Mouse (Mus musculus) frontal cortex, postnatal 36 days (tissue): Measurements from ENCODE around the gene Bag3.
"Not testable (repeated sequence)": the region's sequence is repeated elsewhere in the genome, so short reads cannot be mapped to it uniquely, and the experiment has no call there.

ENCODE experiments used
- DNase-seq, 2 experiments: peaks; one replicate each; pipeline ENCODE4 v3.0.0; 2022; ENCODE audit warnings: low spot score in 2 of 2

Bag3 gene

DNA sequence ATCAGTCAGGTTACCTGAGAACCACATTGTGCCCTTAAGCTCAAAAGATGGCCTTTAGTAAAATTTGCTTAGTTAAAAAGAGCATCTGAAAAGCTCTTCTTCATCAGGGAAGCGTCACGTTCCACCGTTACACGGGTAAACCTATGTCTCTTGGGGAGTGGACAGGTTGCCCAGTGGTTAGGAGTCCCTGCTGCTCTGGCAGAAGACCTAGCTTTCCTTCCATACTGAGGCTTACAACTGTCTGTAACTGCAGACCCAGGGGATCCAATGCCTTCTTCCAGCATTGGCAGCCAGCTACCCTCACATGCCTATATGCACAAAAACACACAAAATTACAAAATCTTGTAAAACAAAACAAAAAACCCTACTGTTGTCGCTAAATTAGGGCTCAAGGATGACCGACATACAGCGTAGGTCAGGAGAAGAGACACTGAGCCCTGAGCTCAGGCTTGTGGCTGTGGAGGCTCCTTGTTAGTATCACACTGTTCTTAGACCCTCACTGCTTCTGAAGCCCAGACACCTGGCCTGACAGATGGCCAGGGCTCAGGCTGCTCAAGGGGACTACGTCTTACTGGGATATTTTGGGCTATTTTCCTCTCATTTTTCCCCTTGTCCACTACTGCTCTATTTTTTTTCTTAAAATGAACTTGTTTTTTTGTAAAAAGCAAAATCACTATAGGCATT lies 44.3 kb downstream of the Bag3 start:
- no peak for DNase-seq

DNA sequence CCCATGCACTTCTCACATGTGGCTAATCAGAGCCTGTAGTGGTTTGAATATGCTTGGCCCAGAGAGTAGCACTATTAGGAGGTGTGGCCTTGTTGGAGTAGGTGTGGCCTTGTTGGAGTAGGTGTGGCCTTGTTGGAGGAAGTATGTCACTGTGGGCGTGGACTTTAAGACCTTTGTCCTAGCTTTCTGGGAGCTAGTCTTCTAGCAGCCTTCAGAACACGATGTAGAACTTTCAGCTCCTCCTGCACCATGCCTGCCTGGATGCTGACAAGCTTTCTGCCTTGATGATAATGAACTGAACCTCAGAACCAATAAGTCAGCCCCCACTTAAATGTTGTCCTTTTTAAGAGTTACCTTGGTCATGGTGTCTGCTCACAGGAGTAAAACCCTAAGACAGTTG lies 46.0 kb downstream of the Bag3 start:
- DNase-seq: not testable (repeated sequence)

DNA sequence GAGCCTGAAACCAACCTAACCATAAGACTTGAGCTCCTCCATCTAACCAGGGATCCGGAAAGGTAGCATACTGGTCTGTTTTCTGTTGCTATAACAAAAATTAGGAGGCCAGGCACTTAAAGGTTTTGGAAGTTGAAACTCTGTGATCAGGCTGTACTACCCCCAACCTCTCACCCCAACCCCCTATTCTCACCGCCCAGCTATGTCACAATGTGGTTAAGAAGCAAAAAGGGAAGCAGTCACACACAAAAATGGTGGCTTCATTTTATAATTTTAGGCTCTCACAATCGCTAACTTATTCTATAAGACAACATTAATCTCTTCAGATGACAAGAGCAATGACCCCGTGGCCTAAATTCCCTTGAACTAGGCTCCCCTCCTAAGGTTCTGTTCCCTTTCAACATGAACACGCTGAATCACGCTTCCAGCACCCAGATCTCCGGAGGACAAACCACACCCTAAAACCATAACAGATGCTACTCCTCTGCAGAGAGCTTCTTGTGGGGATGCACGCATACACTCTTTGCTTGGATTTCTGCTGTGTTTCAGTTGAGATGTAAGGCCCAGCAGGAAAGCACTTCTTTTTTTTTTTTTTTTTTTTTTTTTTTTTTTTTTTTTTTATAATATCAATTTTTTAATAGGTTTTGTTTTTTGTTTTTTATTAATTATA lies 46.7 kb downstream of the Bag3 start:
- no peak for DNase-seq

DNA sequence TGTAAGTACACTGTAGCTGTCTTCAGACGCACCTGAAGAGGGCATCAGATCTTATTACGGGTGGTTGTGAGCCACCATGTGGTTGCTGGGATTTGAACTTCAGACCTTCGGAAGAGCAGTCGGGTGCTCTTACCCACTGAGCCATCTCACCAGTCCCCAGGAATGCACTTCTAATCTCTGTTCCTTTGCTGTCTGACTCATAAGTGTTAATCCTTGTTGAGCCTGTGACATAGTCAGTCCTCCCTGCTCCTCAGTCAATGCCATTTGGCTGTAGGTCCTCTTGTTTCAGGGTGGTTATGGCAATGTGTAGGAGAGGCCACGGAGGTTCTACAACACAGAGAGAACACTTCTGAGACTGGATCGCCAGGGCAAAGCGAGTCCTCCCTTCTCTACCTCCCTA lies 47.2 kb downstream of the Bag3 start:
- not testable (repeated sequence) for DNase-seq

DNA sequence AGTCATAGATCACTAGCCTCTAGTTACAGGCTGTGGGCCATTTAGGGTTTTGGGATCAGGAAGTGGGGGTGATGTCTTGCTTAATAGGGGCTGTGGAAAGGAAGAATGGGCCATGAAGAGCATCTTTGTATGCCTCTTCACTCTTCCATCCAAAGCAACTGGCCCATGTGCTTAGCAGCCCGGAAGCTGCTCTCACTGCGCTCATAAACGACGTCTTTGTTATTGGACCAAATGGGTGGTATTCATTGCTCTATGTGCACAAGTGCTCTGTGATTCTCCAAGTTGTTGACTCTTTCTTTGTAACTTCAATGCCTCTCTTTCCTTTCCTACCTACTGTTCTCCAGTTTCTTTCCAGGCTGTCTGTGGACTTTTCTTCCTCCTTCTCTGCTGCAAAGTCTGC lies 48.6 kb downstream of the Bag3 start:
- no peak for DNase-seq

DNA sequence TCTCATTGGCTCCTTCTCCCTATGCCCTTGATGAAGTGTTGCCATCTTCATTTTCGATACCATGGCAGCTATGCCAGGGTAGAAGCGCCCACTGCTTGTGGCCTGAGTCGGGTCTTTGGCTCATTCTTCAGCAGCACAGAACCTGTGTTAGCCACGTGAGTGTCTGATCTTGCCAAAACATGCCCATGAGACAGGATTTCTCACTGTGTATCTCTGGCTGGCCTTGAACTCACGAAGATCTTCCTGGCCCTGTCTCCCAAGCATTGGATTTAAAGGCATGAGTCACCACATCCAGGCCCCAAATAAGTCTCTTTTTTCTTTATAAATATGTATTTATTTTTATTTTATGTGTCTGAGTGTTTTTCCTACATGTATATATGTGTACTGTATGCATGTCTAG lies 51.8 kb downstream of the Bag3 start:
- no peak for DNase-seq

DNA sequence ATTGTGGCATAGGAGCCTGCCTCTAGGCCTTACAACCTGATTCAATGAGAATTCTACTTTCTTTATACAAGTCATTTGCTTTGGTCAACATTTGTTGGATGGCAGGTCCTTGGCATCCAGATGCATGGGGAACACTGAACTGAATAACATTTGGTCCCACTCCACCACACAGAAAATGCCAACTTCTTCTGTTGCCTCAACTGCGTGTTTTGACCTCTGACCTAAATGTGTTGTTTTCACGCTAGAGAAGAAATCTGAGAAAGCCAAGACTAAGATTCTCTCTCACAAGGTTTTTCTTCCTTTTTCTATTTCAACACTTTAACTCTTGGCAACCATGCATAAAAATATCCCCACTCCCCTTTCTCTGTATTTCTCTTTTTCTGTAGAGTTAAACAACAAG lies 52.4 kb downstream of the Bag3 start:
- DNase-seq: no peak

DNA sequence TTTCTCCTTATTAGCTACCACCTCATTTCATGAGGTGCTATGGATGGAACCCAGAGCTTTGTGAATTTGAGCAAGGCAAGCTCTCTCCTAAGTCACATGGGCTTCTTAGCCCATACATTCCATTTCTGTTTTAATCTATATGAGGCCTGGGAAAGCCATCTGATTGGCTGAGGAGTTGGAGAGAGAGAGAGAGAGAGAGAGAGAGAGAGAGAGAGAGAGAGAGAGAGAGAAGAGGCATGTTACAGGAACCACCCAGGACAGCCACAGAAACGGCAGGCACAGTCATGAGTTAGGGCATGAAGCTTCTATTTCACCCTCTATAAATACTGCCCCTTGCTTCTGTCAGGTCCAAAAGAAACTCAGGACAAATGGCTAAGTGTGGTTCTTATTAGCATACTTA lies 54.2 kb downstream of the Bag3 start:
- no peak for DNase-seq

DNA sequence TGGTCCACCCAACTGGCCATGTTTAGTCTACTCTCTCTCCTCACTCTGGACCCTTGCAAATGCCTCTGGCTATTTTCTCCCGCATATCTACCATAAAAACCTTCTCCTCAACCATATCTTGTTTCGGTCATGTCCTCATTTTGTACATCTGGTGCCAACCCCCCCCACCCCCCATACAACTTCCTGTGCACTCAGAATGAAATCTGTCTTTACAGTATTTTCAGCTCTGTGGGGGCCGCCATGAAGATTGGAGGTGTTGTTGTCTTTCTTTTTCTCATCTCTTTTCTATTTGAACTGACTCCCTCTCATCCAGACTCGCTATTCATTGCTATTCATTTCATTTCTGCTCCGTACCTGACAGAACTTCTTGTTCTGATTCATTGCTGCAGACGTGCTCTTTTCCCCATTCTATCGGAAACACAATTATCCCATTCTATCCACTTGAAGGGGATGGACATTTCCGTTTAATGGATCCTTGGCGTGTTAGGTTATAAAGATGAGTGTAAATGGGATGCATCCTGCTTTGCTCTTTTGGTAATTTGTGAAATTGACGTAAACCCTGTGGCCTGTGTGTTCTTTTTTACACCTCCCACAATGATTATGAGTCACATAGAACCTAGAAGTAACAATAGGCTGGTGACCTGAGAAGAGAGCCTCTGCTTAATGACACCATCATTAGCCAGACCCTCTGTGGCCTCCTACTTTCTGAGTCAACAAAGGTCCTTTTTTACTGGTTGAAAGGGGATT lies 55.0 kb downstream of the Bag3 start:
- no peak for DNase-seq

DNA sequence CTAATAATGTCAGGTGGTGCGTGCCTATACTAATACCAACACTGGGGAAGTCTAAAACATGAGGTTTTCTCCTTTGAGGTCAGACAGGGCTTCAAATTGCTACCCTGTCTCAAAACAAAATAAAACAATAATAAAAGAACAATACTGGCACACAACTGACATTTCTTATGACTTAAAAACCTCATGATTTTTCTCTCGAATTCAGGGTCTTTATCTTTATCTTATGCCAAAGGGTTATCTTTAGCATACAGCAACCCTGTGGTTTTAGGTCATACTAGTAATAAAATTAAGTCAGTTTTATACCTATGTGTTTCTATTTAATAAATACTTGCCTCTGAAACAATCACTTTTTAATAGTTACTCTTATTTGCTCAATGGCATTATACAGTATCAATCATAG lies 56.0 kb downstream of the Bag3 start:
- no peak for DNase-seq

DNA sequence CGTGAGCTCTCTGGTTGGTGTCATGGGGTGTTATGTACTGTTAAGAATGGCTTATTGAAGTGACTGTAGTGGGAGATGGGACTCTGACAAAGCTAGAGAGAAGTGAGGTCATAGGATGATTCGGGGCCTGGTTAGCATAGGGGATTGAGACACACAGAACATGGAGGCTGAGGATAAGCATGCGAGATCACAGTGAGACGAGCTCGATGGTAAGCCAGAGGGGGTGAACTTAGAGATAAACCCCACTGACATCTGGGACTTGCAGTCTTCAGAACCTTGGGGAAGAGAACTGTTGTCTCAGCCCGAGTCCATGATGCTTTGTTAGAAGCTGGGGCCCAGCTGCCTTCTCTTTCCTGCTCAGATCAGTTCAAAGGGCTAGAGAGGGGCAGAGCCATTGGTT lies 56.9 kb downstream of the Bag3 start:
- no peak for DNase-seq

DNA sequence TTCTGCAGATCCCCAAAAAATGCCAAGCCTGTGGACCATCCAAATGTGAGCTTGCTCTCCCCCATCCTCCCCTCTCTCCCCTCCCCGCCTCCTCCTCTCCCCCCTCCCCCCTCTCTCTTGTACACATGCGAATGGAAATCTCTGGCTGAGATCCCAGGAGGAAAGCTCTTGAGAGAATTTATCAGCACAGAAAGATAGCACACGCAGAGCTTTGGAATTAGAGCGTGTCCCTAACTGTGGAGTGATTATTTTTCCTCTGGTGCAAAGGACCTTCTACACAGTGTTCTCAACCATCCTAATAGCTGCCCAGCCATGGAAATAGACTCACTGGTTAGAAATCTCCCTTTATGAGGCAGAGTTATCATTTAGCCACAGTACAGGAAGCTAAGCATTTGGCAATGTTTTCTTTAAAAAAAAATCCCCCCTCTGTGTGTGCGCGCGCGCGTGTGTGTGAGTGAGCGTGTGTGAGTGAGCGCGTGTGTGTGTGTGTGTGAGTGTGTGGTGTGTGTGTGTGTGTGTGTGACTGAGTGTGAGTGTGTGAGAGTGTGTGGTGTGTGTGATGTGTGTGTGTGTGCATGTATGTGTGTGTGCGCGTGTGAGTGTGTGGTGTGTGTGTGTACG lies 58.6 kb downstream of the Bag3 start:
- no peak for DNase-seq

DNA sequence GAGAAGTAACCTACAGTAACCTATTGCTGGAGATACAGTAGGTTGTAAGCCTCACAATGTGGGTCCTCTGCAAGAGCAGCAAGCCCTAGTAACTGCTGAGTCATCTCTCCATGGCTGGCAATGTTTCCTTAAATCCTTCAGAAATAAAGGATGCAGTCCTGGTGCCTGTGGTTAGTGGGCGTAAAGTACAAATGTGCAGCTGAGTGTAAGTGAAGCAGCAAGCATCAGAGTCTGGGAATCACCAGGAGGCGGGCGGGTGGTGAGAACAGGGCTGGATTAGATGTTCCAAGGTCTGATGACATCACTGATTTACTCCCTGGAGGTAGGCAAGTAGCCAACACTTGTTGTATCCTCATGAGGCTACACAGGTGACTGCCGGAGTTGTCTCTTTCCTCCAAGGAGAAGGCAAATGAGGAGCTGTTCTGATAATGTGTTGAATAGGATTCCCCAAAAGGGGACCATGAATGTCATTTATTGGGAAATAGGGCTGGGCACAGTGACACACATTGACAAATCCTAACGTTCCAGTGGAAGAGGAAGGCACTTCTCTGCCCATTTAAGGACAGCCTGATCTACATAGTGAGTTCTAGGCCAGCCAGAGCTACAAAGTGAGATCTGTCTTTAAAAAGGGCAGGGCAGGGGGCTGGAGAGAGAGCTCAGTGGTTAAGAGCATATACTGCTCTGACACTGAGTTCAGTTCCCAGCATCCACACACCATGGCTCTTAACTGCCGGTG lies 60.0 kb downstream of the Bag3 start:
- peak; percentile 71 to 86 for DNase-seq

DNA sequence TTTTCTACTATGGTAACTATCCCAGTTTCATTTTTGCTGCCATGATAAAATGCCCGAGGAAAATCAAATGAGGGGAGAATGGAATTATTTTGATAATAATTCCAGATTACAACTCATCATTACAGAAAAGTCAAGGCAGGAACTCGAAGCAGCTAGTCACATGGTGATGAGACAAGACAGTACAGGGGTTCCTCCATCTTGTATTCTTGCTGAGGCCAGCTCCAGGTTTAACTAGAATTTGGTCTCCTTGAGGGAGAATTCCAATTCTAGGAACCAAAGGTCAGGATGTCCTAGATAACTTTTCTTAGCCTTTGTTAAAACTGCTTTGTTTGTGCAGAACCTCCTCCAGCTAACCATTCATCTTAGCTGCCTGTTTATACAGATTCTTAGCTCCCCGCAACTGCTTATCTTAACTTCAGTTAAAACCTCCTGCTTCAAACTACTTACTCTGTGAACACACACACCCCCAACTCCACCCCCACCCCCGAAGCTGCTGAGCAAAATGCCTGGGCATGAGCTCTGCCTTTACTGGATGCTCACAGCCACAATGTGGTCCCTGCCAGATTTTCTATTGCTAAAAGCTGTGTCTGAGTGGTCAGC lies 64.0 kb downstream of the Bag3 start:
- DNase-seq: no peak

DNA sequence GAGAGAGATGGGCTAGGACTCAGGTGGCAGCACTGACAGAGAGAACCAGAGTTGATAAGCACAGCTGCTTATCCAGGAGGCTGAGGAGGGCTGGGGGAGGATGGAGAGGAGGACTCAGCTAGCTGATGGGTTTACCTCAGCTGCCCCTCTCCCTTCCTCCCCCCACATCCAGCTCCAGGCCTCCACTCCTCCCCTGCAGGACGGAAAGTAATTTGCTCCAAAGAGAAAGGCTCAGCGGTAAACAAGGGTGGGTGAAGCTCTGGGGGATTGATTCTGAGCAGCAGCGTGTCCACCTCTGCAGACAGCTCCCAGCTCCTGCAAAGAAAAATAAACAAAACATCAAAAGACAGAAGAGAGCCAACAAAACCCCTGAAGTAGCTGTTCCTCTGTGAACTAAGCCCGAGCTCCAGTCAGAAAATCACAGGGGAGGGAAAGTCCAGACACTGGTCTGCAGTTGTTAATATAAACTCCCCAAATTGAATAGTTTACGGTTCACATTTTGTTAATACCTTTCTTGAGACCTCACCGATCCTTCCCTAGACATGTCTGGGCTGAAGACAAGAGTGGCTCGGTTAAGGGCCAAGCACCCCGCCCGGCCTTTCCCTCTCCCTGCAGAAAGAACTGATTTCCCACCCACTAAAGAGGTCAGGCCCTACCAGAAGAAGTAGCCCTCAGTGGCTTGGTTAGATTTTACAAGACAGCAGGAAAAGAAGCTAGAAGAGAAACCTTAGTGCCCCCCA lies 68.1 kb downstream of the Bag3 start:
- DNase-seq: peak in 1 of 2 experiments; percentile 15

DNA sequence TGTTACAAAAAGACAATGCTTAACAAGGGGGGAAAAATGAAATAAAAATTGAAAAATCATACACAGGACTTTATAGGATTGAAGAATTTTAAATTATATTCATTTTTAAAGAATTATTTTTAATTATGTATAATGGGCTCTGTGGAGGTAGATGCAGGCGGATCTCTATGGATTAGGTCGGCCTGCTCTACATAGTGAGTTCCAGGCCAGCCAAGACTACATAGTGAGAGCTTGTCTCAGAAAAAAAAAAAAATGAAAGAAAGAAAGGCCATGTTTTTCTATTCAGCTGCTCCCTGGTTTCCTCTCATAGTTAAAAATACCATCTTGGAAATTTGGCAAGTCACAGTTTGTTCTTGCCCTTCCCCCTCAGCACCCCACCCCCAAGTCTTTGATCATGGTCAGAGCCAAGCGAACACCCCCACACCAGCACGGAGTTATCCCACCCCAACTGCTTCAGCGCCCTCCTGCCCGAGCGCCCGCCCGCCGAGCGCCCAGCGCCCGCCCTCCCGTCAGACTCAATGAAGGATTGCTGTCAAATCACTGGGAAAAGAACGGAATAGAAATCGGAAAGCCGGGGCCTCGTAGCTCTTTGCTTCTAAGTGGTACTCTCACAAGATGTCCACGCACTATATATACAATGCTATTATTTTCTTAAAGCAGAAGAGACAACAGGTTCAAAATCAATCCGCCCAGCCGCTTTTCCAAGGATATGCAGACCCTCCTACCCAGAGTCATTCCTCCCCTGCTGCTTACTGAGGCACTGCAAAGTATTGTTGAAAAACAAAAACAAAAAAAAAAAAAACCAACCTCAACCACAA lies 68.9 kb downstream of the Bag3 start:
- DNase-seq: peak; percentile 29 to 58

DNA sequence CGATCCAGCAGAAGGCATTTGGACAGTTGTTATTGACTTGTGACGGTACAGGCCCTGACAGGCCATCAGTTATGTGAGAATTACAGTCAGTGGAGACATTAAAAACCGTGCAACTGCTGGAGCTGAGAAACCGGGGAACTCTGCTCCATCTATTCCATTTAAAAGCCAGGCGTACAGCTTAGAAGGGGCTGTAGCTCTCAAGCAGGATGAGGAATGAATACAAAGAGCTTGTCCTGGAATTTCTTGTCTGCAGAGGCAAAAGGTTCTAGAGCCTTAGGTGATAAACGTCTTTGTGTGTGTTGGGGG lies 69.5 kb downstream of the Bag3 start:
- no peak for DNase-seq

DNA sequence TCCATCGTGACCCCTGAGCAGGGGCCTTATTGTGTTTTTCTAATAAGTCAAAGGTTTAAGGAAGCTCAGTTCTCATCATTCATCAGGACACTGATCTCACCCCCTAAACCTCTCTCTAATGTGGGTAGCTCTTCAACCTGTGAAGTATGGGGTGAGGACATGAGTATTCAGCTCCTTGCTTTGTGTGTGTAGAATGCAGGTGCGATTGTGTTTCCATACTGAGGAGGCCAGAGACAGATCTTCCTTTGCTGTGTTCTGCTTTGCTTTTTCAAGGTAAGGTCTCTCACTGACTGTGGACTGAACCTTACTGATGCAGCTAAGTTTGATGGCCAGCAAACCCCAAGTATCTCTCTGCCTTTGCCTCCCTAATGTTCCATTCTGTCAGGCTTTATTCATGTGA lies 72.9 kb downstream of the Bag3 start:
- DNase-seq: no peak
